Mouse (Mus musculus): ENCODE measurements around the gene Tyw3. TPM values are rescaled to one million over a fixed set of nuclear protein-coding genes. Genes with fewer than 3 reads are reported as not detected.

Gene Tyw3
- polyA plus RNA-seq, 1 experiment from 2014 or later, result 5.0 TPM

DNA sequence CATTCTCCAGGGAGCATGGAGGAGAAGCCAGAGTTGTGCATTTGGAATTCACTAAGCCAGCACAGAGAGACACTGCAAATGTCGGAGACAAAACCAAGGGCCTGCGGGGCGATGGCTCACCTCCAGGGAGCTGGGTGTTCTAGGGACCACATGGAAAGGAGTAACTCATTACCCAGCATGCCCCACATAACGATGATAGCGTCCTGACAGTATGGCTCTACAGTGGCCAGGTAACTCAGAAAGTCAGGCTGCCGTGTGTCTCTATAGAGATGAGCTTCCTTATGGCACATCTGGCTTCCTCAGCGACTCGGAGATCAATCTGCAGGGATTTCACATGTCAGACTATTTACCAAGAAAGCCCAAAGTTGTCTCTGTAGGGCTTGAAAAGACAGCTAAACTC lies 17.9 kb upstream of the Tyw3 start:
- TF ChIP-seq CTCF (IDR thresholded peaks at IDR 0.05; ENCODE audit: low read depth), result no peak
- Histone ChIP-seq H3K36me3 (ENCODE audit: control insufficient read depth, insufficient read depth) (peaks cover 38% of the 10 kb centered on the region), H3K4me2 (replicated peaks; ENCODE audit: low read depth) (no peak overlapping the region), H3K4me1 (replicated peaks; ENCODE audit: control insufficient read depth, insufficient read depth, low read length) (no peaks in the 10 kb centered on the region), H3K27me3 (replicated peaks; ENCODE audit: control insufficient read depth, insufficient read depth, low read length) (no peaks in the 10 kb centered on the region), H3K9ac (ENCODE audit: low read depth, low read length) (no peak overlapping the region), H3K27ac (ENCODE audit: low read depth, low read length) (no peak overlapping the region), H3K9me3 (ENCODE audit: control insufficient read depth) (no peaks in the 10 kb centered on the region), H3K4me3 (ENCODE audit: low read depth, low read length) (no peak overlapping the region)
- no peak for ATAC-seq
- WGBS, result 95% methylated on average over 8 of the region's 8 CpGs

DNA sequence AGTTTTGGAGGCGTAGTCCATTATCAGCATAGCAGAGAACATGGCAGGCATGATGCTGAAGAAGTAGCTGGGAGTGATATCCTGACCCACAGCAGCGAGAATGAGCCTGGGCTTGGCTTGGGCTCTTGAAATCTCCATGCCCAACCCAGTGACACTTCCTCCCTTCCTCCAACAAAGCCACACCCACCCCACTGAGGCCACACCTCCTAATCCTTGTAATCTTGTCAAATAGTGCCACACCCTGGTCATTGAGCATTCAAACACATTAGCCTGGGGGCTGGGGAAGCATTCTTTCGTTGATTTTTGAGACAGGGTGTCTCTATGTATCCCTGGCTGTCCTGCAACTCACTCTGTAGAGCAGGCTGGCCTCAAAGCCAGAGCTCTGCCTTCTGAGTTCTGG lies 15.0 kb upstream of the Tyw3 start:
- Histone ChIP-seq H3K27me3 (replicated peaks; ENCODE audit: control insufficient read depth, insufficient read depth, low read length) (no peaks in the 10 kb centered on the region), H3K36me3 (ENCODE audit: control insufficient read depth, insufficient read depth) (peaks cover 33% of the 10 kb centered on the region), H3K4me3 (ENCODE audit: low read depth, low read length) (no peak overlapping the region), H3K9ac (ENCODE audit: low read depth, low read length) (no peak overlapping the region), H3K4me1 (replicated peaks; ENCODE audit: control insufficient read depth, insufficient read depth, low read length) (no peaks in the 10 kb centered on the region), H3K9me3 (ENCODE audit: control insufficient read depth) (no peaks in the 10 kb centered on the region), H3K4me2 (replicated peaks; ENCODE audit: low read depth) (no peak overlapping the region), H3K27ac (ENCODE audit: low read depth, low read length) (no peak overlapping the region)
- 72% methylated on average over 3 of the region's 3 CpGs for WGBS
- ATAC-seq, result peak; percentile 54; the same call in 1 of the 2 replicates
- TF ChIP-seq CTCF (IDR thresholded peaks at IDR 0.05; ENCODE audit: low read depth), result no peak; the same call in 1 of the 2 replicates

DNA sequence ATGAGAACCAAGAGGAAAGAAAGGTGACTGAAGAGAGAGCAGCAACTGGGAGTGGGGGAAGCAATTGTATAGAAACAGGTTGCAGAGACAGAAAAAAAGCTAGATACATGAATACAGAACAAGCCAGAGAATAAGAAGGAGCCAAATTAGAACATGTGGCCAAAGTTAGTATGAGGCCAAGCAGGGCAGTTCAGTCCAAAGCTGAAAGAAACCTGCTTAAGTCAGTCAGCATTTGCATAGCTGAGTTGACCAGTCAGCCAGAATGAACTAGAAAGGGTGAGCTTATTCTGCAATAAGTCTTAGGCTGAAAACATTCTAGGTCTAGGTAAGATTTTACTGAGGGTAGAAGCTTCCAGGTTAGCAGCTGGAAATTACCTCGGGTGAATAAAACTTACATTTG lies 11.0 kb upstream of the Tyw3 start:
- Histone ChIP-seq H3K27ac (ENCODE audit: low read depth, low read length) (no peak overlapping the region), H3K36me3 (ENCODE audit: control insufficient read depth, insufficient read depth) (peaks cover 31% of the 10 kb centered on the region), H3K27me3 (replicated peaks; ENCODE audit: control insufficient read depth, insufficient read depth, low read length) (no peaks in the 10 kb centered on the region), H3K4me3 (ENCODE audit: low read depth, low read length) (no peak overlapping the region), H3K4me2 (replicated peaks; ENCODE audit: low read depth) (no peak overlapping the region), H3K4me1 (replicated peaks; ENCODE audit: control insufficient read depth, insufficient read depth, low read length) (no peaks in the 10 kb centered on the region), H3K9ac (ENCODE audit: low read depth, low read length) (no peak overlapping the region), H3K9me3 (ENCODE audit: control insufficient read depth) (no peaks in the 10 kb centered on the region)
- WGBS, result 68% methylated on average over 1 of the region's 1 CpGs
- TF ChIP-seq CTCF (IDR thresholded peaks at IDR 0.05; ENCODE audit: low read depth), result no peak
- no peak for ATAC-seq

DNA sequence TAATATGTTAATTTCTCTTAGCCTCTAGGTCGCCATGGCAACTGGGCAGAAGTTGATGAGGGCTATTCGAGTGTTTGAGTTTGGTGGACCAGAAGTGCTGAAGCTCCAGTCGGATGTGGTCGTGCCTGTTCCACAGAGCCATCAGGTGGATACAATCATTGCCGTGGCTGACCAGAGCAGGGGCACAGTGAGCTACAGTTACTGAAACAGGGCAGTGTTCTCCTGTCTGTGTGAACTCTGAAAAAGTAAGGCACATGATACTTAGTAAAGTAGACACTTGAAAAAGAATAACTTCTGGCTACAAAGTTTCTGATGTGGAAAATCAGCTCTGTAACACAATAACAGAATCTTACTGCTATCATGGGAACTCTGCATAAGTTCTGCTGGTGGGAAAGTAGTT lies 8.0 kb upstream of the Tyw3 start:
- 78% methylated on average over 5 of the region's 5 CpGs for WGBS
- no peak for ATAC-seq
- Histone ChIP-seq H3K9me3 (ENCODE audit: control insufficient read depth) (no peaks in the 10 kb centered on the region), H3K4me1 (replicated peaks; ENCODE audit: control insufficient read depth, insufficient read depth, low read length) (no peaks in the 10 kb centered on the region), H3K4me2 (replicated peaks; ENCODE audit: low read depth) (no peak overlapping the region), H3K27ac (ENCODE audit: low read depth, low read length) (no peak overlapping the region), H3K36me3 (ENCODE audit: control insufficient read depth, insufficient read depth) (peaks cover 20% of the 10 kb centered on the region), H3K9ac (ENCODE audit: low read depth, low read length) (no peak overlapping the region), H3K4me3 (ENCODE audit: low read depth, low read length) (no peak overlapping the region), H3K27me3 (replicated peaks; ENCODE audit: control insufficient read depth, insufficient read depth, low read length) (no peaks in the 10 kb centered on the region)
- no peak for TF ChIP-seq CTCF (IDR thresholded peaks at IDR 0.05; ENCODE audit: low read depth)

DNA sequence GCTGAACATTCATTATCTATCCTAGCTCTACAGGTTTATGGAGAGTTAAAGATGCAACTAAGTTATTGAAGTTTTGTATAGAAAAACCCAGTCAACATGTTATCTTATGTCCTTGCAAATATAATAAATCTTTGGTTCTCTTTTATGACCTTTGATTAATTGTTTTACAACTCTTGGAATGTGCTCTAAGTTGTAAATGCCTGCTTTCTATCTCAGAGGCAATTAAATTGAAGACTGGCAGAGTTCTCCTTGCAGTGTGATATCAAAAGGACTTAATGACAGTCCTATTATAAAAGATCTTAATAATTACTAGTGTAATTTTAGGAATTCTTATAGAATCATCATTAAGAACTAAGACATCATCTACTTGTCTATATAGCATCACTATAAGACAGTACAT lies 5.2 kb upstream of the Tyw3 start:
- H3K27ac ChIP-seq (ENCODE audit: low read depth, low read length), result no peak overlapping the region
- H3K9ac ChIP-seq (ENCODE audit: low read depth, low read length), result no peak overlapping the region
- TF ChIP-seq CTCF (IDR thresholded peaks at IDR 0.05; ENCODE audit: low read depth), result no peak
- H3K4me2 ChIP-seq (replicated peaks; ENCODE audit: low read depth), result no peak overlapping the region
- H3K36me3 ChIP-seq (ENCODE audit: control insufficient read depth, insufficient read depth), result peaks cover 15% of the 10 kb centered on the region
- H3K9me3 ChIP-seq (ENCODE audit: control insufficient read depth), result no peaks in the 10 kb centered on the region
- H3K4me1 ChIP-seq (replicated peaks; ENCODE audit: control insufficient read depth, insufficient read depth, low read length), result no peaks in the 10 kb centered on the region
- peak; percentile 32; the same call in 1 of the 2 replicates for ATAC-seq
- H3K27me3 ChIP-seq (replicated peaks; ENCODE audit: control insufficient read depth, insufficient read depth, low read length), result no peaks in the 10 kb centered on the region
- no peak overlapping the region for H3K4me3 ChIP-seq (ENCODE audit: low read depth, low read length)

DNA sequence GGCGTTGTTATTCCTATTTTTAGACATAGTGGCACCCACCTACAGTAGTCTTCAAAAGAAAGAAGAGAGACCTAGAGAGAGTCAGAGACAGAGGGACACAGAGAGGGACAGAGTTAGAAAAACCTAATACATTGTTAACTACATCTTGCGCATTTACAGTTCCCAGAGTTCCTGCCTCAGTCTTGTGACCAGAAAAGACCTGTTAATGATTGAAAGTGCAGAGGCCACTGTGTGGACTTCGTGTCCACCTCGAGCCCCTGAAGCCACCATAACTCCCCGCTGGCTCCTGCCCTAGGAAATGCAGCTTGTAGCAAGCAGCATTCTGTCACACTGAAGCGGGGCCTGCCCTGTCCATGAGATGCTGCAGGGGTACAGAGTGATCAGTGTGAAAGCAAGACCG lies 657 bp upstream of the Tyw3 start:
- H3K9ac ChIP-seq (ENCODE audit: low read depth, low read length), result peak overlapping the region; percentile 66
- no peaks in the 10 kb centered on the region for H3K9me3 ChIP-seq (ENCODE audit: control insufficient read depth)
- peak overlapping the region; percentile 83 for H3K4me2 ChIP-seq (replicated peaks; ENCODE audit: low read depth)
- H3K4me1 ChIP-seq (replicated peaks; ENCODE audit: control insufficient read depth, insufficient read depth, low read length), result no peaks in the 10 kb centered on the region
- WGBS, result 20% methylated on average over 7 of the region's 7 CpGs
- peak overlapping the region; percentile 68 for H3K4me3 ChIP-seq (ENCODE audit: low read depth, low read length)
- peak overlapping the region; percentile 97 for H3K27ac ChIP-seq (ENCODE audit: low read depth, low read length)
- no peaks in the 10 kb centered on the region for H3K27me3 ChIP-seq (replicated peaks; ENCODE audit: control insufficient read depth, insufficient read depth, low read length)
- H3K36me3 ChIP-seq (ENCODE audit: control insufficient read depth, insufficient read depth), result peaks cover 5% of the 10 kb centered on the region; the same call in 1 of the 2 replicates
- TF ChIP-seq CTCF (IDR thresholded peaks at IDR 0.05; ENCODE audit: low read depth), result no peak
- ATAC-seq, result peak; percentile 76

DNA sequence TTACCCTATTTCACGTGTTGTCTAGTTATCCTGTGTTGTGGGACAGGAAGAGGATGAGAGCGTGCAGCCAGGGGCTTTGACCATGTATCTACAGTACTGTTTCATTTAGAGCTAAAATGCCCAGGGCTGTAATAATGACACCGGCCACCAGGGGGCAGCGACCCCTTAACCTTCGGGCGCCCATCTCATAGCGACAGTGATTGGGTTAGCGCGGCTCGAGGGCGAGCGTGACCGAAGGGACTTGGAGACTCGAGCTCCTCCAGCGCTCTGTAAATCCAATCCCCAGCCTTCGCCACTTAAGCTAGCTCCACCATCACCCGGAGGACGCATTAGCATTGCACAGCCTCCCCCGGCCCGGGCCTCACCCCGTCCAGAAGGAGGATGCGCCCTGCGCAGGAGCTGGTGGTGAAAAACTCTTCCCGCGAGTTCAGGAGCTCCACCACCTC lies 393 bp downstream of the Tyw3 start, which contains the start of gene Cryz:
TSS of gene Cryz (plus strand) at position 224 of the 446 bp plus-strand sequence.
- WGBS, result 0% methylated on average over 25 of the region's 25 CpGs
- Histone ChIP-seq H3K27me3 (replicated peaks; ENCODE audit: control insufficient read depth, insufficient read depth, low read length) (no peaks in the 10 kb centered on the region), H3K36me3 (ENCODE audit: control insufficient read depth, insufficient read depth) (peaks cover 15% of the 10 kb centered on the region; the same call in 1 of the 2 replicates), H3K9me3 (ENCODE audit: control insufficient read depth) (no peaks in the 10 kb centered on the region), H3K9ac (ENCODE audit: low read depth, low read length) (peak within 1 kb of the TSS; percentile 66), H3K4me1 (replicated peaks; ENCODE audit: control insufficient read depth, insufficient read depth, low read length) (no peaks in the 10 kb centered on the region), H3K4me3 (ENCODE audit: low read depth, low read length) (peak within 1 kb of the TSS; percentile 68), H3K27ac (ENCODE audit: low read depth, low read length) (peak within 1 kb of the TSS; percentile 97), H3K4me2 (replicated peaks; ENCODE audit: low read depth) (peak within 1 kb of the TSS; percentile 83)
- ATAC-seq, result peak; percentile 86
- TF ChIP-seq CTCF (IDR thresholded peaks at IDR 0.05; ENCODE audit: low read depth), result peak; percentile 94

All from intestine, postnatal 0 days (tissue).